Mouse (Mus musculus) erythroblast, adult 5-6 weeks (primary cell): ENCODE measurements around the gene Gm28038. TPM values are rescaled to one million over a fixed set of nuclear protein-coding genes. Genes with fewer than 3 reads are reported as not detected.

Experiments used
- ATAC-seq: replicated peaks from 2 replicates; pipeline ENCODE4 v1.8.0; 2016; ENCODE audit warnings: moderate number of reproducible peaks, mild to moderate bottlenecking, moderate TSS enrichment, inconsistent platforms; ENCODE audit not compliant: poor library complexity, low FRiP score, severe bottlenecking
- total RNA-seq, 2 experiments: library from RNA; stranded (forward) in 1 of 2; stranded (reverse) in 1 of 2; fragments of 150-400 nt in 1 of 2; fragments of 200-764, 138-1000 nt in 1 of 2; gene quantifications; 2 replicates each; pipeline versions ENCODE4 v1.2.3 to v1.2.4; 2015 to 2017; ENCODE audit warnings: low replicate concordance in 2 of 2

Gene Gm28038
- total RNA-seq, 2 experiments from 2014 or later, result not detected

GRCm38 (mm10) chr2:30336174-30336915, 55.5 kb downstream of the Gm28038 start:
- no peak for ATAC-seq

DNA sequence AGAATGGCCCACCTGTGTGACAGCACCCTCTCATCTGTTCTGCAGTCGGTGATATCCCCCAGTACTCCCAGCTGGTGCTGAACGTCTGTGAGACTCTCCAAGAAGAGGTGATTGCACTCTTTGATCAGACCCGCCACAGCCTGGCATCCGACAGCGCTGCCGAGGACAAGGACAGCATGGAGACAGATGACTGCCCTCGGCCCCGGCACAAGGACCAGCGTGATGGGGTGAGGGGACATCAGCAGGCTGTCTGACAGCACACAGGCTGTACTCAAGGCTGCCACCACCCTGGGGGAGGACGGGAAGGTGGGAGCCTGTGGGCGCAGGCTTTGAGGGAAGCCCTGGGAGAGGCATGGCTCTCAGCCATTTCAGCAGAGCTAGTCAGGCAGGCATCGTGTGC, 56.3 kb downstream of the Gm28038 start:
- ATAC-seq, result no peak

DNA sequence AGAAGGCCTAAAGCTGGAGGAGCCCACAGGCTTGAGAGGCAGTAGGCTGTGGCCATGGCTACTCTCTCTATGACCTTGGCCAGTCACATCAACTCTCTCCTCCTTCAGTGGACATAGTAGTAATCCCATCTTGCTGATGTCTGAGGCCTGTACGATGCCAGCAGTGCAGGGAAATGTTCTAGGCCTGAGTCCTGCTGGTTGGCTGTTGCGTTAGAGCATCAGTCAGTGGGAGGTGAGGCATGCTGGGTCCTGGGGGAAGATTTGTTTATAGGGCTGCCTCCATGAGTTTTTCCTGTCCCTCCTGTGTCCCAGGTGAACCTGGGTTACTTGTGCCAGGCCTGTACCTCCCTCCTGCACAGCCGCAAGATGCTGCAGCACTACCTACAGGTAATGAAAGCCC, 61.2 kb downstream of the Gm28038 start:
- no peak for ATAC-seq

DNA sequence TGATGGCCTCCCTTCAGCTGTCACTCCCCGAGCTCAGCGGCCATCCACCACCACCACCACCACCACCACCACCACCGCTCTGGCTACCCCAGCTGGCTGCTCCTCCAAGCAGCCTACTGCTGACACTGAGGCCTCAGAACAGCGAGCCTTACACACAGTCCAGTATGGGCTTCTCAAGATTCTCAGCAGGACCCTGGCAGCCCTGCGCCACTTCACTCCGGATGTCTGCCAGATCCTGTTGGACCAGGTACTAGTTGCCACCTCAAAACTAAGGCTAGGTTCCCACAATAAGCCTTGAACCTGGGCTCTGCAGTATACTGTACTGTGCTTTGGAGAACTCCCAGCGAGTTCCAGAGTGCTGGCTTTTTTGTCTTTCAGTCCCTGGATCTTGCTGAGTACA, 61.7 kb downstream of the Gm28038 start:
- no peak for ATAC-seq

- ATAC-seq, result no peak
Measured at GRCm38 (mm10) chr2:30343601-30344137, 62.8 kb downstream of the Gm28038 start.

GRCm38 (mm10) chr2:30345971-30346676, 65.3 kb downstream of the Gm28038 start:
- ATAC-seq, result no peak

DNA sequence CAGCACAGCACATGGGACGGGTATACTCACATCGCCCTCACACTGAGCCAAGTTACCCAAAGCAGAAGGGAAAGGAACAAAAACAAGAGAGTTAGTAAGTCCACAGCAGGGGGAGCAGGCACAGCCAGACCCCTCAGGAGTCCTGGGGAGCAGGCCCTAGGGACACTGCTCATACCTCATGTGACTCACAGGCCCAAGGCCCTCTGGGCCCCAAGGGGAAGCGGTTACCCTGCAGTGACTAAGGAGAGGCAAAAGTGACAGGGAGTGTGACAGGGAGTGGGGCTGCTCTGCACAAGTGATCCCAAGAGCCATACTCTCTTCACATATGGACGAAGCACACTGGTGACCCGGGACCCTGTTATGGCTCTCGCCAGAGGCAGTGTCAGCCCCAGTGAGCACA, 68.4 kb downstream of the Gm28038 start:
- ATAC-seq, result no peak

Other genes with a start within 250 kb of the Gm28038 start
- gene Wdr34, start 232.2 kb upstream of the Gm28038 start, total RNA-seq (2015; ENCODE audit: low replicate concordance), result 3.5 and 4.6 TPM in 2 replicates
- gene Wdr34, start 232.2 kb upstream of the Gm28038 start, total RNA-seq (2017; ENCODE audit: low replicate concordance), result 0.09 and 0.84 TPM in 2 replicates
- gene Set, start 223.7 kb upstream of the Gm28038 start, total RNA-seq (2015; ENCODE audit: low replicate concordance), result 50.0 and 56.0 TPM in 2 replicates
- 143 and 233 TPM in 2 replicates for gene Set, start 223.7 kb upstream of the Gm28038 start, total RNA-seq (2017; ENCODE audit: low replicate concordance)
- 0.63 and 13.3 TPM in 2 replicates for gene Pkn3, start 203.4 kb upstream of the Gm28038 start, total RNA-seq (2015; ENCODE audit: low replicate concordance)
- gene Pkn3, start 203.4 kb upstream of the Gm28038 start, total RNA-seq (2017; ENCODE audit: low replicate concordance), result 0.68 and 3.3 TPM in 2 replicates
- gene Zdhhc12, start 187.4 kb upstream of the Gm28038 start, total RNA-seq (2015; ENCODE audit: low replicate concordance), result 7.9 TPM in 1 of 2 replicates, not detected in the other
- gene Zdhhc12, start 187.4 kb upstream of the Gm28038 start, total RNA-seq (2017; ENCODE audit: low replicate concordance), result 0.85 and 2.9 TPM in 2 replicates
- 10.2 and 10.4 TPM in 2 replicates for gene Zer1, start 156.5 kb upstream of the Gm28038 start, total RNA-seq (2015; ENCODE audit: low replicate concordance)
- gene Zer1, start 156.5 kb upstream of the Gm28038 start, total RNA-seq (2017; ENCODE audit: low replicate concordance), result 12.8 and 17.0 TPM in 2 replicates
- 20.0 and 20.3 TPM in 2 replicates for gene Tbc1d13, start 147.3 kb upstream of the Gm28038 start, total RNA-seq (2015; ENCODE audit: low replicate concordance)
- 8.6 and 9.9 TPM in 2 replicates for gene Tbc1d13, start 147.3 kb upstream of the Gm28038 start, total RNA-seq (2017; ENCODE audit: low replicate concordance)
- gene Endog, start 109.5 kb upstream of the Gm28038 start, total RNA-seq (2015; ENCODE audit: low replicate concordance), result 2.7 TPM in 1 of 2 replicates, not detected in the other
- gene Endog, start 109.5 kb upstream of the Gm28038 start, total RNA-seq (2017; ENCODE audit: low replicate concordance), result 2.2 and 3.0 TPM in 2 replicates
- gene Spout1, start 102.6 kb upstream of the Gm28038 start, total RNA-seq (2015; ENCODE audit: low replicate concordance), result 0.58 and 6.7 TPM in 2 replicates
- gene Spout1, start 102.6 kb upstream of the Gm28038 start, total RNA-seq (2017; ENCODE audit: low replicate concordance), result 5.2 and 8.7 TPM in 2 replicates
- 0.42 and 2.9 TPM in 2 replicates for gene Kyat1, start 75.2 kb upstream of the Gm28038 start, total RNA-seq (2015; ENCODE audit: low replicate concordance)
- 0.84 and 1.8 TPM in 2 replicates for gene Kyat1, start 75.2 kb upstream of the Gm28038 start, total RNA-seq (2017; ENCODE audit: low replicate concordance)
- gene Lrrc8a, start 43.3 kb upstream of the Gm28038 start, total RNA-seq (2015; ENCODE audit: low replicate concordance), result 7.9 TPM in 2 replicates
- gene Lrrc8a, start 43.3 kb upstream of the Gm28038 start, total RNA-seq (2017; ENCODE audit: low replicate concordance), result 7.1 and 8.3 TPM in 2 replicates
- not detected in 2 replicates for gene Gm28035, start 40.5 kb upstream of the Gm28038 start, total RNA-seq (2015; ENCODE audit: low replicate concordance)
- gene Gm28035, start 40.5 kb upstream of the Gm28038 start, total RNA-seq (2017; ENCODE audit: low replicate concordance), result not detected in 2 replicates
- 2.7 TPM in 1 of 2 replicates, not detected in the other for gene Phyhd1, start 14.8 kb upstream of the Gm28038 start, total RNA-seq (2015; ENCODE audit: low replicate concordance)
- gene Phyhd1, start 14.8 kb upstream of the Gm28038 start, total RNA-seq (2017; ENCODE audit: low replicate concordance), result 1.3 and 5.6 TPM in 2 replicates
- gene Dolk, start 5.3 kb downstream of the Gm28038 start, total RNA-seq (2015; ENCODE audit: low replicate concordance), result 1.2 and 1.7 TPM in 2 replicates
- gene Dolk, start 5.3 kb downstream of the Gm28038 start, total RNA-seq (2017; ENCODE audit: low replicate concordance), result 2.8 and 3.0 TPM in 2 replicates
- 14.8 and 22.5 TPM in 2 replicates for gene Nup188, start 5.4 kb downstream of the Gm28038 start, total RNA-seq (2015; ENCODE audit: low replicate concordance)
- gene Nup188, start 5.4 kb downstream of the Gm28038 start, total RNA-seq (2017; ENCODE audit: low replicate concordance), result 5.1 and 7.0 TPM in 2 replicates
- gene Sh3glb2, start 78.3 kb downstream of the Gm28038 start, total RNA-seq (2015; ENCODE audit: low replicate concordance), result 5.2 and 7.3 TPM in 2 replicates
- gene Sh3glb2, start 78.3 kb downstream of the Gm28038 start, total RNA-seq (2017; ENCODE audit: low replicate concordance), result 7.4 and 9.3 TPM in 2 replicates
- 0.84 and 1.5 TPM in 2 replicates for gene Miga2, start 83.2 kb downstream of the Gm28038 start, total RNA-seq (2015; ENCODE audit: low replicate concordance)
- 4.7 and 5.8 TPM in 2 replicates for gene Miga2, start 83.2 kb downstream of the Gm28038 start, total RNA-seq (2017; ENCODE audit: low replicate concordance)
- 2.3 and 3.7 TPM in 2 replicates for gene Dolpp1, start 111.2 kb downstream of the Gm28038 start, total RNA-seq (2015; ENCODE audit: low replicate concordance)
- 5.4 and 9.1 TPM in 2 replicates for gene Dolpp1, start 111.2 kb downstream of the Gm28038 start, total RNA-seq (2017; ENCODE audit: low replicate concordance)
- 42.0 and 69.4 TPM in 2 replicates for gene Crat, start 134.8 kb downstream of the Gm28038 start, total RNA-seq (2015; ENCODE audit: low replicate concordance)
- gene Crat, start 134.8 kb downstream of the Gm28038 start, total RNA-seq (2017; ENCODE audit: low replicate concordance), result 51.8 and 55.1 TPM in 2 replicates
- 121 and 149 TPM in 2 replicates for gene Ptpa, start 135.0 kb downstream of the Gm28038 start, total RNA-seq (2015; ENCODE audit: low replicate concordance)
- gene Ptpa, start 135.0 kb downstream of the Gm28038 start, total RNA-seq (2017; ENCODE audit: low replicate concordance), result 118 and 183 TPM in 2 replicates
- gene Ier5l, start 193.2 kb downstream of the Gm28038 start, total RNA-seq (2015; ENCODE audit: low replicate concordance), result not detected in 2 replicates
- not detected in 2 replicates for gene Ier5l, start 193.2 kb downstream of the Gm28038 start, total RNA-seq (2017; ENCODE audit: low replicate concordance)